Mouse (Mus musculus) MEL (cell line): ENCODE measurements around the gene Gtpbp1. TPM values are rescaled to one million over a fixed set of nuclear protein-coding genes. Genes with fewer than 3 reads are reported as not detected.

Experiments used
- DNase-seq: peaks from one replicate; pipeline ENCODE4 v3.0.0; 2011; ENCODE audit warnings: low read depth, low spot score
- H3K27ac ChIP-seq: 2 replicates; pipeline ENCODE4 v1.5.1; 2012; ENCODE audit warnings: low read depth, mild to moderate bottlenecking, control low read depth, low read length, moderate library complexity; ENCODE audit not compliant: control insufficient read depth
- H3K27me3 ChIP-seq, 2 experiments: fragments of 150-350 bp in 1 of 2; sonication (generic) in 1 of 2; 2 replicates each; pipeline ENCODE4 v1.6.1; 2012; ENCODE audit warnings: low read length in 2 of 2, mild to moderate bottlenecking in 2 of 2, improper control_type of control experiment in 1 of 2, moderate library complexity in 1 of 2; ENCODE audit not compliant: insufficient read depth in 2 of 2, control insufficient read depth in 1 of 2
- H3K36me3 ChIP-seq, 2 experiments: 2 replicates each; pipeline ENCODE4 v1.6.1; 2012 to 2014; ENCODE audit warnings: low read length in 2 of 2, improper control_type of control experiment in 1 of 2, inconsistent platforms in 1 of 2, mild to moderate bottlenecking in 1 of 2; ENCODE audit not compliant: insufficient read depth in 2 of 2, control insufficient read depth in 1 of 2
- H3K4me1 ChIP-seq, 2 experiments: fragments of 150-350 bp in 1 of 2; sonication (generic) in 1 of 2; 2 replicates each; pipeline ENCODE4 v1.6.1; 2012; ENCODE audit warnings: low read length in 2 of 2, improper control_type of control experiment in 1 of 2, mild to moderate bottlenecking in 1 of 2; ENCODE audit not compliant: insufficient read depth in 2 of 2, control insufficient read depth in 1 of 2
- H3K4me3 ChIP-seq, 2 experiments: fragments of 150-350 bp in 1 of 2; sonication (generic) in 1 of 2; 2 replicates each; pipeline ENCODE4 v1.5.1; 2012; ENCODE audit warnings: low read depth in 2 of 2, low read length in 2 of 2, mild to moderate bottlenecking in 2 of 2, moderate library complexity in 2 of 2, control low read depth in 1 of 2, improper control_type of control experiment in 1 of 2; ENCODE audit not compliant: control insufficient read depth in 1 of 2, insufficient read depth in 1 of 2
- H3K79me2 ChIP-seq: 2 replicates; pipeline ENCODE4 v1.6.1; 2012; ENCODE audit warnings: mild to moderate bottlenecking, low read length, moderate library complexity; ENCODE audit not compliant: control insufficient read depth, poor library complexity, insufficient read depth
- H3K9ac ChIP-seq: 2 replicates; pipeline ENCODE4 v1.6.1; 2012; ENCODE audit warnings: low read depth, mild to moderate bottlenecking, control low read depth, low read length, moderate library complexity; ENCODE audit not compliant: control insufficient read depth, poor library complexity, severe bottlenecking
- H3K9me3 ChIP-seq: fragments of 150-350 bp; sonication (generic); replicated peaks from 2 replicates; pipeline ENCODE4 v1.6.1; 2012; ENCODE audit warnings: mild to moderate bottlenecking, low read length, improper control_type of control experiment, moderate library complexity; ENCODE audit not compliant: insufficient read depth
- EP300 ChIP-seq, 2 experiments: IDR thresholded peaks; 2 replicates each; pipeline ENCODE4 v1.6.1; 2011; ENCODE audit warnings: improper control_type of control experiment in 2 of 2, low read length in 2 of 2, low read depth in 1 of 2, mild to moderate bottlenecking in 1 of 2
- MAX ChIP-seq: IDR thresholded peaks from 2 replicates; pipeline ENCODE4 v1.6.1; 2011; ENCODE audit warnings: low read length, improper control_type of control experiment
- MXI1 ChIP-seq: IDR thresholded peaks from 2 replicates; pipeline ENCODE4 v1.6.1; 2011; ENCODE audit warnings: mild to moderate bottlenecking, low read depth, low read length, improper control_type of control experiment
- MYC ChIP-seq: IDR thresholded peaks from 2 replicates; pipeline ENCODE4 v1.6.1; 2011; ENCODE audit warnings: low read depth, mild to moderate bottlenecking, low read length, improper control_type of control experiment, moderate library complexity
- NELFE ChIP-seq: IDR thresholded peaks from 2 replicates; pipeline ENCODE4 v1.6.1; 2011; ENCODE audit warnings: low read depth, low read length, improper control_type of control experiment
- NRF1 ChIP-seq: IDR thresholded peaks from 2 replicates; pipeline ENCODE4 v1.6.1; 2014; ENCODE audit warnings: low read depth, mild to moderate bottlenecking, inconsistent platforms, low read length, improper control_type of control experiment, moderate library complexity; ENCODE audit not compliant: poor library complexity, insufficient read depth, severe bottlenecking
- POLR2AphosphoS5 ChIP-seq: IDR thresholded peaks from 2 replicates; pipeline ENCODE4 v1.6.1; 2012; ENCODE audit warnings: low read depth, borderline replicate concordance, mild to moderate bottlenecking, inconsistent platforms, low read length, moderate library complexity, mixed read lengths
- SIN3A ChIP-seq: IDR thresholded peaks from 2 replicates; pipeline ENCODE4 v1.6.1; 2012; ENCODE audit warnings: low read length, improper control_type of control experiment, inconsistent platforms
- SMC3 ChIP-seq: IDR thresholded peaks from 2 replicates; pipeline ENCODE4 v1.6.1; 2011; ENCODE audit warnings: low read depth, low read length, improper control_type of control experiment
- TAL1 ChIP-seq: IDR thresholded peaks from 2 replicates; pipeline ENCODE4 v1.6.1; 2012; ENCODE audit warnings: mild to moderate bottlenecking, inconsistent platforms, low read length, moderate library complexity, mixed read lengths
- USF2 ChIP-seq, 2 experiments: IDR thresholded peaks; 2 replicates each; pipeline ENCODE4 v1.6.1; 2011 to 2012; ENCODE audit warnings: improper control_type of control experiment in 2 of 2, low read length in 2 of 2, borderline replicate concordance in 1 of 2, inconsistent platforms in 1 of 2, low read depth in 1 of 2, mild to moderate bottlenecking in 1 of 2; ENCODE audit not compliant: insufficient read depth in 1 of 2
- ZKSCAN1 ChIP-seq: IDR thresholded peaks from 2 replicates; pipeline ENCODE4 v1.6.1; 2012; ENCODE audit warnings: low read depth, mild to moderate bottlenecking, inconsistent platforms, low read length, improper control_type of control experiment, moderate library complexity
- ZNF384 ChIP-seq: IDR thresholded peaks from 2 replicates; pipeline ENCODE4 v1.6.1; 2012; ENCODE audit warnings: low read depth, mild to moderate bottlenecking, inconsistent platforms, low read length, improper control_type of control experiment
- polyA plus RNA-seq, 2 experiments: library from polyadenylated mRNA; stranded (reverse) in 1 of 2; unstranded in 1 of 2; fragments of >175 nt in 1 of 2; fragments of >200 nt in 1 of 2; gene quantifications; 2 replicates each; pipeline versions ENCODE4 v1.2.1 to v1.2.4; 2012; ENCODE audit warnings: low replicate concordance in 2 of 2, low read depth in 1 of 2; ENCODE audit not compliant: insufficient read length in 2 of 2, insufficient read depth in 1 of 2, missing spikeins in 1 of 2
- total RNA-seq: library from RNA; depleted of rRNA; stranded (reverse); fragments of 300-350 nt; gene quantifications from 2 replicates; pipeline ENCODE4 v1.2.3, GENCODE M21; 2012

The Gtpbp1 gene
- total and polyA plus RNA-seq, 3 experiments = 50.3 to 92.2 TPM; not detected in 1

- Histone ChIP-seq H3K9me3 (no peaks in the 10 kb centered on the region), H3K4me1 (peaks cover 0 to 16% of the 10 kb centered on the region in 2 experiments; a peak in 2 of 4 replicates), H3K79me2 (no peaks in the 10 kb centered on the region; the same call in 1 of the 2 replicates), H3K9ac (peak within 1 kb of the TSS; percentile 74)
- TF ChIP-seq MAX (peak; percentile 47; the same call in 1 of the 2 replicates), SIN3A (peak; percentile 60), NRF1 (peak; percentile 31; the same call in 1 of the 2 replicates), TAL1 (no peak), ZNF384 (no peak), POLR2AphosphoS5 (no peak), EP300 (IDR thresholded peaks at IDR 0.05; ENCODE audit: low read depth in 1 of 2, low read length in 2 of 2) (0 out of 4 replicates have a peak, but pooled peaks of 1 of the 2 experiments have one; percentile 11), ZKSCAN1 (no peak), SMC3 (no peak), NELFE (peak; percentile 44; the same call in 1 of the 2 replicates), MXI1 (peak; percentile 72)
- TF ChIP-seq, all 39 proteins: peak for 6
- peak; percentile 88 for DNase-seq
- H3K36me3 ChIP-seq = peaks cover 0 to 11% of the 10 kb centered on the region in 2 experiments; a peak in 2 of 4 replicates
- no peaks in the 10 kb centered on the region for H3K27me3 ChIP-seq
- no peak within 1 kb of the TSS for H3K27ac ChIP-seq
- peak within 1 kb of the TSS; percentile 65 to 82 for H3K4me3 ChIP-seq
Measured at GRCm38 (mm10) chr15:79741921-79742705, 51.5 kb downstream of the Gtpbp1 start, which contains the start of gene Sun2. Gene Sun2, minus strand, starts transcription at chr15:79742536.

GRCm38 (mm10) chr15:79742706-79743023 lies 52.0 kb downstream of the Gtpbp1 start:
- H3K79me2 ChIP-seq = no peaks in the 10 kb centered on the region; the same call in 1 of the 2 replicates
- H3K27me3 ChIP-seq = no peaks in the 10 kb centered on the region
- DNase-seq = no peak
- no peak overlapping the region for H3K27ac ChIP-seq
- peaks cover 0 to 11% of the 10 kb centered on the region in 2 experiments; a peak in 2 of 4 replicates for H3K36me3 ChIP-seq
- H3K4me3 ChIP-seq = peak overlapping the region; percentile 65 to 82
- H3K9me3 ChIP-seq = no peaks in the 10 kb centered on the region
- peaks cover 0 to 16% of the 10 kb centered on the region in 2 experiments; a peak in 2 of 4 replicates for H3K4me1 ChIP-seq
- peak overlapping the region; percentile 74 for H3K9ac ChIP-seq
- TF ChIP-seq SIN3A (0 out of 2 replicates have a peak, but pooled peaks have one; percentile 56), ZKSCAN1 (no peak), POLR2AphosphoS5 (no peak), MYC (peak; percentile 45; the same call in 1 of the 2 replicates), NRF1 (no peak), USF2 (IDR thresholded peaks at IDR 0.05; ENCODE audit: borderline replicate concordance in 1 of 2, insufficient read depth in 1 of 2, low read depth in 1 of 2, low read length in 2 of 2) (no peak)
